Mouse (Mus musculus): ENCODE measurements around the gene Kat2a. TPM values are rescaled to one million over a fixed set of nuclear protein-coding genes. Genes with fewer than 3 reads are reported as not detected.

Gene Kat2a
- polyA plus RNA-seq, 2 experiments, result 55.8 to 70.8 TPM

DNA sequence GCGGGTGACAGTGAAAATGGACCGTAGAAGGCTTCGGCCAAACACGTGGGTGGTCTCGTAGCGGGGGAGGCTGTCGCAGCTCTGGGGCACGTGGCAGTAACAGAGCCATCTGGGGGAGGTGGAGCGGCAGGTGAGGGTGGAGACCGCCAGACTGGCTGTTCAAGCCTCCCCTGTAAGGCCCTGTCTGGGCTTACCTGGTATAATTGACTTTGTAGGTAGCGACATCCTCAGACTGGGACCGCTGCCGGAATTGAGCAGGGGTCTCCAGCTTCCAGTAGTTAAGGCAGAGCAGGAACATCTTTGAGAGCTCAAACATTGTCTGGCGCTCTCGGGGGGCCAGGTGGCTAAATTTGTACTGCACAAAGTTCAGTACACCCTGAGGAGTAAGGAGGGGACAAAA is 1.7 kb downstream of the Kat2a start:
- WGBS, result 89% methylated on average over 15 of the region's 15 CpGs
- ATAC-seq (ENCODE audit: low FRiP score, low read depth), result no peak
- TF ChIP-seq POLR2A (IDR thresholded peaks at IDR 0.05; ENCODE audit: borderline replicate concordance, extremely low read depth, insufficient read depth, insufficient read length), result no peak
- Histone ChIP-seq H3K4me2 (replicated peaks; ENCODE audit: low read depth, low read length, severe bottlenecking) (no peak overlapping the region), H3K4me3 (replicated peaks; ENCODE audit: low read length) (no peak overlapping the region), H3K27ac (replicated peaks; ENCODE audit: low read depth, low read length) (no peak overlapping the region), H3K36me3 (ENCODE audit: control insufficient read depth, insufficient read depth, low read length) (peaks cover 56% of the 10 kb centered on the region), H3K9ac (ENCODE audit: low read depth, low read length, severe bottlenecking) (no peak overlapping the region), H3K9me3 (ENCODE audit: control insufficient read depth, low read length) (no peaks in the 10 kb centered on the region), H3K4me1 (ENCODE audit: control insufficient read depth, insufficient read depth, low read length) (peaks cover 23% of the 10 kb centered on the region), H3K27me3 (ENCODE audit: control insufficient read depth, insufficient read depth, low read length) (no peaks in the 10 kb centered on the region)
- DNase-seq (ENCODE audit: low spot score), result no peak

DNA sequence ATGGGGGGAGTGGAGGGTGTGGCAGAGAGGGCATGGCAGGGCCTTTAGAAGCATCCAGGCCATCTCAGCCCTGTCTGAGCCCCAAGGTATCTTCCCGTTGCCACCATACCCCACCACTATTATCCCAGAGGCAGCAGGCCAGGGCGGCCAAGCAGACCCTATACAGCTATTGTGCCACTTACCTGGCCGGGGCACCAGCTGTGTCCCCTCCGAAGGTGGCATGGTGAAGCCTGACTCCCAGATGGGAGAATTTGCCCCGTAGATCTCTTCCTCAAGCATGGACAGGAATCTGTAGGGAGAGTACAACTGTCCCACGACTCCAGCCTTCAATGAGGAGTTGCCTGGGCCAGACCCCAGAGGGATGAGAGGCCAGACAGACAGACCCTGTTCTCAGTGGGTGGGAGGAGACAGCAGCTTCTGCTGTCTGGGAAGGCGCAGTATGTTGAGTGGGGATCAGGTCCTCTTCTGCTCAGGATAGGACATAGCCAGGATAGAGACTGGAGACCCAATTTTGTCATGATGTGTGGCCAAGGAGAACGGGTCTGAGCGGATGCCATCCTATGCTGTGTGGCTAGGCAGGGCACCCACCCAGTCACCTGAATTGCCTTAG is 3.0 kb downstream of the Kat2a start:
- Histone ChIP-seq H3K36me3 (ENCODE audit: control insufficient read depth, insufficient read depth, low read length) (peaks cover 64% of the 10 kb centered on the region), H3K27ac (replicated peaks; ENCODE audit: low read depth, low read length) (no peak overlapping the region), H3K9me3 (ENCODE audit: control insufficient read depth, low read length) (no peaks in the 10 kb centered on the region), H3K4me1 (ENCODE audit: control insufficient read depth, insufficient read depth, low read length) (peaks cover 23% of the 10 kb centered on the region), H3K27me3 (ENCODE audit: control insufficient read depth, insufficient read depth, low read length) (no peaks in the 10 kb centered on the region), H3K4me2 (replicated peaks; ENCODE audit: low read depth, low read length, severe bottlenecking) (no peak overlapping the region), H3K9ac (ENCODE audit: low read depth, low read length, severe bottlenecking) (no peak overlapping the region), H3K4me3 (replicated peaks; ENCODE audit: low read length) (no peak overlapping the region)
- no peak for TF ChIP-seq POLR2A (IDR thresholded peaks at IDR 0.05; ENCODE audit: borderline replicate concordance, extremely low read depth, insufficient read depth, insufficient read length)
- no peak for DNase-seq (ENCODE audit: low spot score)
- 96% methylated on average over 9 of the region's 9 CpGs for WGBS
- no peak for ATAC-seq (ENCODE audit: low FRiP score, low read depth)

DNA sequence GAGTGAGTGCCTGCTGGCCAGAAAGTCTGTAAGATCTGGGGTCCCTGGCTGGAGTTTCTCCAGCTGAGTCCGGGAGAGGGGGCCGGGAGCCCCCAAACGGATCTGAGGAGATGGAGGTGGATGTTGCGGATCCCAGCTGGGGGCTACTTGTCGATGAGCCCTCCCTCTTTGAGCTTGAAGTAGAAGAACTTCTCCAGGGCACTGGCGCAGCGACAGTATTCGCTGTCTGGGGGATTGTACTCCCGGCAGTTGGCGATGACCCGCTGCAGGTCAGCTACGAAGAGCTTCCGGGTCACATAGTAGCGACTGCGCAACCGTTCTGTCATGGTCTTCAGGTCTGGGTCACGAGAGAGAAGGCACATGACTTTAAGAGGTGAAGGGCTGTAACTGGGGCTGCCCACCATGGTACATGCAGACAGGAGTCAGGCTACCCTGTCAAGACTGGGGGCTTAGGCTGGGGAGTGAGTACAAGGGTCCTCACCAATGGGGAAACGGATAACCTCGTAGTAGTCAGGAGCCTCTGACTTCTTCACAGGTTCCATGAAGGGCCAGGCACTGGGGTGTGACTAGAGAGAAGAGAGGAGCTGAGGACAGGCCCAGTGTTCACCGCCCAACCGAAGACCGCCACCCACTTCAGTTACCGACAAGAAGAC is 7.0 kb downstream of the Kat2a start:
- Histone ChIP-seq H3K9me3 (ENCODE audit: control insufficient read depth, low read length) (no peaks in the 10 kb centered on the region), H3K4me3 (replicated peaks; ENCODE audit: low read length) (no peak overlapping the region), H3K27ac (replicated peaks; ENCODE audit: low read depth, low read length) (no peak overlapping the region), H3K4me2 (replicated peaks; ENCODE audit: low read depth, low read length, severe bottlenecking) (no peak overlapping the region), H3K36me3 (ENCODE audit: control insufficient read depth, insufficient read depth, low read length) (peaks cover 59% of the 10 kb centered on the region), H3K4me1 (ENCODE audit: control insufficient read depth, insufficient read depth, low read length) (peaks cover 5% of the 10 kb centered on the region; the same call in 1 of the 2 replicates), H3K9ac (ENCODE audit: low read depth, low read length, severe bottlenecking) (no peak overlapping the region), H3K27me3 (ENCODE audit: control insufficient read depth, insufficient read depth, low read length) (no peaks in the 10 kb centered on the region)
- TF ChIP-seq POLR2A (IDR thresholded peaks at IDR 0.05; ENCODE audit: borderline replicate concordance, extremely low read depth, insufficient read depth, insufficient read length), result no peak
- DNase-seq (ENCODE audit: low spot score) (no peak), ATAC-seq (ENCODE audit: low FRiP score, low read depth) (no peak)
- 91% methylated on average over 23 of the region's 23 CpGs for WGBS

DNA sequence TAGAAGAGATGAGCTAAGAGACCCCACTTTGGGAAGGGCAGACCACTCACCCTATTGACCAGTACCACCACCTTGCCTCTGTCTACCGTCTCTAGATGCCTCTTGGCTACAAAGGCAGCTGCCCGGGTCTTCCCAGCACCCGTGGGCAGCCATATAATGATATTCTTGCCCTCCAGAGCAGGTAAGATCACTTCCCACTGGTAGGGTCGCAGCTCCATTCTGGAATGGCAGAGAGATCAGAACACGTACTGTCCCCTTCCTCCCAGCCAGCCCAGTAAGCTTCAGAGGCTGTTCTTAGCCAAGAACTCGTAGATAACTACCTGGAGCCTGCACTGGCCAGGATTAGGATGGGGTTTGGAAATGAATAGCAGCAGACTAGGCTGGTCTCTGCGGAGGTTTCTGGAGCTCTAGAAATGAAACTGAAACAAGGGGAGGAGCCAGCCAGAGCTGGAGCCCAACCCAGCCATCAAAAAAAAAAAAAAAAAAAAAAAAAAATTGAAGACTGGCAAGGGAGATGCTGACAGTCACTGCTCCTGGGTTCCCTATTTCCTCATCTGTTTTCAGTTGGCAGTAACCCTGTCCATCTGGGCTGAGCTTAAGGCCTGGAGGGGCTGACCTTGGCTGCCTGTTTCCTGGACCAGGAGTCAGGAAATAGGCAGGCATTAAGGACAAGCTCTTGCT is 8.3 kb downstream of the Kat2a start, which contains the start of gene Dhx58:
Gene Dhx58, minus strand, starts transcription at position 421 of the 681 bp plus-strand sequence.
- no peak within 1 kb of the TSS for H3K4me3 ChIP-seq (replicated peaks; ENCODE audit: low read length)
- peaks cover 48% of the 10 kb centered on the region for H3K36me3 ChIP-seq (ENCODE audit: control insufficient read depth, insufficient read depth, low read length)
- no peak for DNase-seq (ENCODE audit: low spot score)
- WGBS, result 55% methylated on average over 7 of the region's 7 CpGs
- H3K4me2 ChIP-seq (replicated peaks; ENCODE audit: low read depth, low read length, severe bottlenecking), result no peak within 1 kb of the TSS
- H3K27me3 ChIP-seq (ENCODE audit: control insufficient read depth, insufficient read depth, low read length), result no peaks in the 10 kb centered on the region
- ATAC-seq (ENCODE audit: low FRiP score, low read depth), result no peak
- H3K4me1 ChIP-seq (ENCODE audit: control insufficient read depth, insufficient read depth, low read length), result peaks cover 5% of the 10 kb centered on the region; the same call in 1 of the 2 replicates
- TF ChIP-seq POLR2A (IDR thresholded peaks at IDR 0.05; ENCODE audit: borderline replicate concordance, extremely low read depth, insufficient read depth, insufficient read length), result no peak
- H3K9me3 ChIP-seq (ENCODE audit: control insufficient read depth, low read length), result no peaks in the 10 kb centered on the region
- H3K9ac ChIP-seq (ENCODE audit: low read depth, low read length, severe bottlenecking), result no peak within 1 kb of the TSS
- H3K27ac ChIP-seq (replicated peaks; ENCODE audit: low read depth, low read length), result no peak within 1 kb of the TSS

DNA sequence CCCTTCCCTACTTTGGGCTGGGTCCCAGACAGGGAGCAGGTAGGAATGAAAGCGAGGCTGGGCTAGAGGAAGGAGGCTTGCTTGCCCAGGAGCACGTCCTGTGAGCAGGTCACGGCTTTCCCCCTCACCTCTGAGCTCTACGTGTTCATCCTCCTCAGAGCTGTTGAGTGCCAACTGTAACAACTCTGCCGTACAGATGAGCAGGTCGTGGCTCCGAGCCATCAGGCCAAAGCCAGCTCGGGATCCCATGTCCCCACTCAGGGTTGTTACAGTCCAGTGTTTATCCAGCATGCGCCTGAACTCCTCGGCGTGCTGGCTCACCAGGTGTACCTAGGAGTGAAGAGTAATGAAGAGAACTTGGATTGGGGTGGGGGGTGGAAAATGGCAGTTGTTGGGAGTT is 8.9 kb downstream of the Kat2a start:
- no peak for ATAC-seq (ENCODE audit: low FRiP score, low read depth)
- H3K27ac ChIP-seq (replicated peaks; ENCODE audit: low read depth, low read length), result no peak overlapping the region
- H3K4me2 ChIP-seq (replicated peaks; ENCODE audit: low read depth, low read length, severe bottlenecking), result no peak overlapping the region
- no peak for TF ChIP-seq POLR2A (IDR thresholded peaks at IDR 0.05; ENCODE audit: borderline replicate concordance, extremely low read depth, insufficient read depth, insufficient read length)
- WGBS, result 65% methylated on average over 11 of the region's 11 CpGs
- peaks cover 41% of the 10 kb centered on the region for H3K36me3 ChIP-seq (ENCODE audit: control insufficient read depth, insufficient read depth, low read length)
- peaks cover 5% of the 10 kb centered on the region; the same call in 1 of the 2 replicates for H3K4me1 ChIP-seq (ENCODE audit: control insufficient read depth, insufficient read depth, low read length)
- no peaks in the 10 kb centered on the region for H3K9me3 ChIP-seq (ENCODE audit: control insufficient read depth, low read length)
- H3K4me3 ChIP-seq (replicated peaks; ENCODE audit: low read length), result no peak overlapping the region
- no peak overlapping the region for H3K9ac ChIP-seq (ENCODE audit: low read depth, low read length, severe bottlenecking)
- no peaks in the 10 kb centered on the region for H3K27me3 ChIP-seq (ENCODE audit: control insufficient read depth, insufficient read depth, low read length)
- DNase-seq (ENCODE audit: low spot score), result no peak

Measured in limb, embryonic 14.5 days (tissue).